Mouse (Mus musculus) intestine, embryonic 16.5 days (tissue): ENCODE measurements around the gene Hist1h2ah. TPM values are rescaled to one million over a fixed set of nuclear protein-coding genes. Genes with fewer than 3 reads are reported as not detected.
"Not testable (repeated sequence)": the region's sequence is repeated elsewhere in the genome, so short reads cannot be mapped to it uniquely, and the experiment has no call there.

Source experiments
- ATAC-seq: fragments of 200-750 bp; cut with Nextera tagmentation; 2 replicates; pipeline ENCODE4 v1.8.0; 2017; ENCODE audit warnings: moderate TSS enrichment, moderate library complexity
- H3K27ac ChIP-seq: fragments of 300-500 bp; sonication (generic); 2 replicates; pipeline ENCODE4 v1.5.1; 2014; ENCODE audit warnings: mild to moderate bottlenecking, low read length
- H3K27me3 ChIP-seq: fragments of 300-500 bp; sonication (generic); replicated peaks from 2 replicates; pipeline ENCODE4 v1.6.1; 2014; ENCODE audit warnings: low read length, control low read depth, mixed read lengths; ENCODE audit not compliant: control insufficient read depth, insufficient read depth
- H3K36me3 ChIP-seq: fragments of 300-500 bp; sonication (generic); 2 replicates; pipeline ENCODE4 v1.6.1; 2014; ENCODE audit warnings: low read length, control low read depth; ENCODE audit not compliant: control insufficient read depth, insufficient read depth
- H3K4me1 ChIP-seq: fragments of 300-500 bp; sonication (generic); 2 replicates; pipeline ENCODE4 v1.6.1; 2014; ENCODE audit warnings: low read length, control low read depth, mixed read lengths; ENCODE audit not compliant: control insufficient read depth, insufficient read depth
- H3K4me2 ChIP-seq: fragments of 300-500 bp; sonication (generic); 2 replicates; pipeline ENCODE4 v1.6.1; 2014; ENCODE audit warnings: low read depth, low read length, control low read depth
- H3K4me3 ChIP-seq: fragments of 300-500 bp; sonication (generic); 2 replicates; pipeline ENCODE4 v1.5.1; 2014; ENCODE audit warnings: mild to moderate bottlenecking, low read length
- H3K9ac ChIP-seq: fragments of 300-500 bp; sonication (generic); 2 replicates; pipeline ENCODE4 v1.6.1; 2014; ENCODE audit warnings: low read depth, low read length
- H3K9me3 ChIP-seq: fragments of 300-500 bp; sonication (generic); 2 replicates; pipeline ENCODE4 v1.6.1; 2016; ENCODE audit warnings: low read length, control low read depth; ENCODE audit not compliant: control insufficient read depth
- WGBS: fragments of 180-500 bp; shearing (Covaris S2); extraction: QIAGEN DNeasy Blood & Tissue Kit; methylation state at CpG from one replicate; pipeline ENCODE4 v1.1.7; 2014; 5-methylcytosine and 5-hydroxymethylcytosine counted together
- polyA plus RNA-seq: library from polyadenylated mRNA; unstranded; fragments of >200 nt; fragmentation: Nextera tagmentation; extraction: Ambion mirVana; gene quantifications from 2 replicates; pipeline ENCODE4 v1.2.1, GENCODE M21; 2015

The Hist1h2ah gene
- polyA plus RNA-seq, 1 experiment from 2014 or later = 5.1 TPM

DNA sequence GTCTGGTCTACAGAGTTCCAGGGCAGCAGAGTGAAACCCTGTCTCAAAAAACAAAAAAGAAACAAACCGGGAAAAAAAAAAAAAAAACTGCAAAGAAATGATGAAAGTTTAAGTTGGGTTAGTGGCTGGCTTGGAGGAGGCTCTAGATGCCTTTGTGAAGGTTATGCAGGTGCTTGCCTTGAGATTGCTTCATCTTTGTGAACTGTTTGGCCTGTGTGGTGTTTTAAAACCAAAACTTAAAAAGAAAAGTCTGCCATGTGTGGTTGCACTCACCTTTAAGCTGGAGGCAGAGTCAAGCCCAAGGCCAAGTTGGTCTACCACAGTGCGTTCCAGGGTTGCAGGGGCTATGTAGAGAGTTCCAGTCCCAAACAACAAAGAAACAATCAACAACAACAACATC is 13.7 kb upstream of the Hist1h2ah start:
- Histone ChIP-seq H3K4me3 (no peak overlapping the region), H3K27me3 (no peaks in the 10 kb centered on the region), H3K36me3 (no peaks in the 10 kb centered on the region), H3K27ac (no peak overlapping the region), H3K4me1 (peaks cover 5% of the 10 kb centered on the region; the same call in 1 of the 2 replicates), H3K4me2 (no peak overlapping the region), H3K9ac (no peak overlapping the region), H3K9me3 (no peaks in the 10 kb centered on the region)
- 83% methylated on average over 2 of the region's 2 CpGs for WGBS
- no peak for ATAC-seq

- H3K4me1 ChIP-seq = peaks cover 11% of the 10 kb centered on the region
- H3K9me3 ChIP-seq = no peaks in the 10 kb centered on the region
- ATAC-seq = no peak
- H3K4me2 ChIP-seq = no peak overlapping the region
- no peaks in the 10 kb centered on the region for H3K36me3 ChIP-seq
- no peaks in the 10 kb centered on the region for H3K27me3 ChIP-seq
- no peak overlapping the region for H3K4me3 ChIP-seq
- no peak overlapping the region for H3K27ac ChIP-seq
- no peak overlapping the region for H3K9ac ChIP-seq
- 60% methylated on average over 2 of the region's 2 CpGs for WGBS
Observed at GRCm38 (mm10) chr13:22045311-22045710, 9.9 kb upstream of the Hist1h2ah start.

GRCm38 (mm10) chr13:22044432-22045155 is 9.2 kb upstream of the Hist1h2ah start:
- no peak for ATAC-seq
- Histone ChIP-seq H3K4me2 (no peak overlapping the region), H3K9me3 (no peaks in the 10 kb centered on the region), H3K27ac (no peak overlapping the region), H3K4me1 (peaks cover 14% of the 10 kb centered on the region), H3K36me3 (no peaks in the 10 kb centered on the region), H3K9ac (no peak overlapping the region), H3K4me3 (no peak overlapping the region), H3K27me3 (no peaks in the 10 kb centered on the region)
- WGBS = 88% methylated on average over 6 of the region's 6 CpGs

DNA sequence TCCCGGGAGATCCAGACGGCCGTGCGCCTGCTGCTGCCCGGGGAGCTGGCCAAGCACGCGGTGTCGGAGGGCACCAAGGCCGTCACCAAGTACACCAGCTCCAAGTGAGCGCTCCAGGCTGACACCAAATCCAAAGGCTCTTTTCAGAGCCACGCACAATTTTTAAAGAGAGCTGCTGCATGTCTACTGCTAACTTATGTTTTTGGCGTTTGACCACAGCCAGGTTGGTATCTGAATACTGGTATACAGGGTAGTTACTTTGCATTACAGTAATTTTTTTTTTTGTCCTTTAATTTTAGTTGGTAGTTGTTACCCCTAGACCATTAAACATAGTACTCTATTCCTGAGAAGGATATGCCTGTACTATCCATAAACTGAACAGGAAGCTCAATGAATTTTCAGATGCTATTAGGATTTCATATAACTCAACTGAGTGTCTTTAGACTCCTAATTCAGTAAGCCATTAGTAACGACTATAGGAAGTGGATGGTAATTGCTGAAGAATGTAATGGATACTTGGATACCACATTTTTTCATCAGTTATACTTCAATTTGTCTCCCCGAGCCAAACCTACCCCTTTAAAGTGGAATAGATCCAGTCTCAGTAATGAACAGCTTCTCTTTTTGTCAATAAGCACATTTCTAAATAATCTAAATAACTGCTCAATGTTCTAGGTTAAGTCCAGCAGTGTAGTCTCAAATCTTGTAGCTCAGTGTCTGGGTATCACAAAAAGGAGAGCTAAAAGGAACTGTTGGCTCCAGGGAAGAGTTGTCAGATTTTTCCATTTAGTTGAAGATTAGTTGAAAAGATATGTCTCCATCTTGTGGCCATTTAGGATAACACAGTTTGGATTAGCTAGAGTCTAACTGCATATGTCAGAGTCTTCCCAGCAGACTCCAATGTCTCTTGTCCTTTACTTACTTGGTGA is 8.4 kb upstream of the Hist1h2ah start:
- peak; percentile 10 for ATAC-seq
- Histone ChIP-seq H3K27me3 (no peaks in the 10 kb centered on the region), H3K36me3 (no peaks in the 10 kb centered on the region), H3K9me3 (no peaks in the 10 kb centered on the region), H3K9ac (peak overlapping the region; percentile 51; the same call in 1 of the 2 replicates), H3K4me1 (peaks cover 14% of the 10 kb centered on the region), H3K27ac (peak overlapping the region; percentile 57), H3K4me2 (peak overlapping the region; percentile 64), H3K4me3 (peak overlapping the region; percentile 45)
- under 1% methylated on average over 9 of the region's 14 CpGs for WGBS

- Histone ChIP-seq H3K27ac (peak within 1 kb of the TSS; percentile 83), H3K4me1 (peaks cover 14% of the 10 kb centered on the region), H3K4me2 (peak within 1 kb of the TSS; percentile 64), H3K4me3 (peak within 1 kb of the TSS; percentile 45), H3K9ac (peak within 1 kb of the TSS; percentile 51)
- H3K36me3 ChIP-seq, H3K27me3 ChIP-seq, H3K9me3 ChIP-seq: not testable (repeated sequence)
- under 1% methylated on average over 33 of the region's 80 CpGs for WGBS
- ATAC-seq = peak; percentile 92
Observed at GRCm38 (mm10) chr13:22042568-22043502, 7.5 kb upstream of the Hist1h2ah start, which contains the start of the genes Hist1h2ag and Hist1h2bj. Gene Hist1h2ag, minus strand, starts transcription at chr13:22042944. Gene Hist1h2bj, plus strand, starts transcription at chr13:22043214.

DNA sequence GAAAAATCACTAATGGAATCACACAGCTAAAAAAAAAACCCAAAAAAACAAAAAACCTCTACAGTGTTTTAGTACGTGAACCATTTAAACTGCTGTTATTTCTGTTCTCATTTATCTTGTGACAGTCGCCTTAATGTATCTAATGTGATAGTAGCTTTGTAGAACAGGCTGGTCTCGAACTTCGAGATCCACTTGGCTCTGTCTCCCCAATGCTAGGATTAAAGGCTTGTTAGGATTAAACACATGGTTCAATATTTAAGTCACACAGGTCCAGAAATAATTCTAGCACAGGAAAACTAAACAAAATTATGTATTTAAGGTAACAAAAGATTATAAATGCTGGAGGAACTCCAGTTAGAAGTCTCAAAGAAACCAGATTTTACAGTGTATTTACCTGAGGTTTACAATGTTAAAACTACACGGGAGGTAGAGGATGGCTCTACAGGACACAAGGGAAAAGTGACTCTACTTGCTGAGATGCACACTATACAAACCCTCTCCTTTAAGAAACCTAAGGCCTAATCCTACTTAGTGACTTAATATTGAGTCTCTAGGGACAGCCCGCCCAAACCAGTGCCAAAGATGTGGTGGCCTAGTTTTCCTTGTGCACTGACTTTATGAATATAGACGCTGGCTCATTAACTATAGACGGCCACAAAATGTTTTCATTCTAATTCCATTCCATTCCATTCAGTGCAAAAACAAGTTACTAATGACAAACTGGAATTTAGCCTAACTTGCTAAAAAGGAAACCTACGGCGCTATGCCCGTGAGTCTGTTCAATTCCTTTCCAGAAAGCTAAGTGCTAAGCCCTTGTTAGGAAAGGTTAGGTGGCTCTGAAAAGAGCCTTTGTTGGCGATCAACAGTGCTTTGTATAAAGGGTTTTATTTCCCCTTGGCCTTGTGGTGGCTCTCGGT is 6.5 kb upstream of the Hist1h2ah start:
- ATAC-seq = no peak
- peak overlapping the region; percentile 48 for H3K9ac ChIP-seq

GRCm38 (mm10) chr13:22041142-22041536 is 5.8 kb upstream of the Hist1h2ah start, which contains the start of gene Hist1h4i:
Gene Hist1h4i, minus strand, starts transcription at chr13:22041362.
- not testable (repeated sequence) for H3K36me3 ChIP-seq, H3K9me3 ChIP-seq, H3K27me3 ChIP-seq
- Histone ChIP-seq H3K4me1 (peaks cover 19% of the 10 kb centered on the region), H3K4me2 (peak within 1 kb of the TSS; percentile 80), H3K9ac (peak within 1 kb of the TSS; percentile 69), H3K27ac (peak within 1 kb of the TSS; percentile 94), H3K4me3 (peak within 1 kb of the TSS; percentile 51)
- peak; percentile 64 for ATAC-seq
- WGBS = 1% methylated on average over 20 of the region's 27 CpGs

More for the DNA sequence above, 6.5 kb upstream of the Hist1h2ah start:
- H3K27ac ChIP-seq = peak overlapping the region; percentile 77
- peak overlapping the region; percentile 39 for H3K4me3 ChIP-seq
- peaks cover 14% of the 10 kb centered on the region for H3K4me1 ChIP-seq
- peak overlapping the region; percentile 51 for H3K4me2 ChIP-seq
- H3K27me3 ChIP-seq = no peaks in the 10 kb centered on the region
- H3K36me3 ChIP-seq = no peaks in the 10 kb centered on the region
- WGBS = 4% methylated on average over 13 of the region's 13 CpGs
- H3K9me3 ChIP-seq = no peaks in the 10 kb centered on the region
